Mouse (Mus musculus): ENCODE measurements at regions not wholly inside any gene's neighbourhood (a gene's known extent, or its start where the extent isn't known, plus 50 kb on each side); places are given as distances from the start of the nearest gene placed in this dataset.

DNA sequence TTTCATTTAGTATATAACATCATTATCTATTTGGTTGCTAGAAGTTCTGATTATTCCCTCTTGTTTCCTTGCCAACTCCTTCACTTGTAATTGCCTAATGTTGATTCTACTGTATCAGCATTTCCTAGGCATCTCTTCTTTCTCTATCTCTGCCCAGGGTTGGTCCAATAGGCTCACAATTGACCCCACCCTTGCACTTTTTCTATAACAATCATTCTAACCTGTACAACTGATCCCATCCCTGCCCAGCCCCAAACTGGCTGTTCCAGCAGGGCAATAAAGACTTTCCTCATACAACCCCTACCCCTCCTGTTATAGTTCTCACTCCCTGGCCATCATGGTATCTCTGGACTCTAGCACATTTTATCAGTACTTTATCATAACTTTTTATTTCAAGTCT, 104.3 kb downstream of the Ccdc71l start:
- Histone ChIP-seq H3K27me3 (ENCODE audit: control insufficient read depth, insufficient read depth, low read depth, low read length) (no peaks in the 10 kb centered on the region), H3K9me3 (replicated peaks; ENCODE audit: control insufficient read depth, low read length, poor library complexity, severe bottlenecking) (no peaks in the 10 kb centered on the region), H3K27ac (ENCODE audit: low read length) (no peak overlapping the region), H3K4me3 (ENCODE audit: low read depth, low read length) (no peak overlapping the region), H3K9ac (ENCODE audit: low read depth, low read length) (no peak overlapping the region), H3K4me1 (ENCODE audit: control insufficient read depth, insufficient read depth, low read length) (no peaks in the 10 kb centered on the region), H3K36me3 (ENCODE audit: control insufficient read depth, insufficient read depth, low read length) (no peaks in the 10 kb centered on the region), H3K4me2 (ENCODE audit: low read length) (no peak overlapping the region)
- no peak for ATAC-seq

GRCm38 (mm10) chr12:32486246-32486645, 107.7 kb downstream of the Ccdc71l start:
- no peak overlapping the region for H3K4me2 ChIP-seq (ENCODE audit: low read length)
- no peaks in the 10 kb centered on the region for H3K27me3 ChIP-seq (ENCODE audit: control insufficient read depth, insufficient read depth, low read depth, low read length)
- no peak overlapping the region for H3K27ac ChIP-seq (ENCODE audit: low read length)
- no peaks in the 10 kb centered on the region for H3K9me3 ChIP-seq (replicated peaks; ENCODE audit: control insufficient read depth, low read length, poor library complexity, severe bottlenecking)
- ATAC-seq, result no peak
- H3K36me3 ChIP-seq (ENCODE audit: control insufficient read depth, insufficient read depth, low read length), result no peaks in the 10 kb centered on the region
- no peak overlapping the region for H3K9ac ChIP-seq (ENCODE audit: low read depth, low read length)
- H3K4me1 ChIP-seq (ENCODE audit: control insufficient read depth, insufficient read depth, low read length), result peaks cover 2% of the 10 kb centered on the region; the same call in 1 of the 2 replicates
- H3K4me3 ChIP-seq (ENCODE audit: low read depth, low read length), result no peak overlapping the region
- 69% methylated on average over 4 of the region's 4 CpGs for WGBS

DNA sequence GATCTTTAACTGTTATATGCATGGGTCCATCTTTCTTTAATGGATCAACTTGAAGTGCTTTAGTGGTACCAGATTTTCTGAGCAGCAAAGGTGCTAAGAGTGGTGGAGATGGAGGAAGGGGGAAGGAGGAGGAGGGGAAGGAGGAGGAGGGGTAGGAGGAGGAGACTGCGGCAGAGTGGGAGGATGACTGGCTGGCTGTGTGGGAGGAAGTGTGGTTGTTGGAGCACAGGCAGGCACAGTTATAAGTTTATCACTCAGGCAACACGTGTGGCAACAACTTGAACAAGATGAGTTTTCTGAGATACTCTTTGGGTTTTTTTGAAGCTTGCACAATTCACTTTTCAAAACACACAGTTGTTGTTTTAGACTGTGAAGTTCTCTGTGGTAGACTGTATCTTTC, 108.2 kb downstream of the Ccdc71l start:
- H3K27me3 ChIP-seq (ENCODE audit: control insufficient read depth, insufficient read depth, low read depth, low read length), result no peaks in the 10 kb centered on the region
- no peaks in the 10 kb centered on the region for H3K9me3 ChIP-seq (replicated peaks; ENCODE audit: control insufficient read depth, low read length, poor library complexity, severe bottlenecking)
- H3K4me1 ChIP-seq (ENCODE audit: control insufficient read depth, insufficient read depth, low read length), result peaks cover 2% of the 10 kb centered on the region; the same call in 1 of the 2 replicates
- no peak overlapping the region for H3K4me3 ChIP-seq (ENCODE audit: low read depth, low read length)
- H3K4me2 ChIP-seq (ENCODE audit: low read length), result no peak overlapping the region
- no peak overlapping the region for H3K27ac ChIP-seq (ENCODE audit: low read length)
- H3K36me3 ChIP-seq (ENCODE audit: control insufficient read depth, insufficient read depth, low read length), result no peaks in the 10 kb centered on the region
- ATAC-seq, result no peak
- WGBS, result 54% methylated on average over 2 of the region's 2 CpGs
- no peak overlapping the region for H3K9ac ChIP-seq (ENCODE audit: low read depth, low read length)

GRCm38 (mm10) chr12:32487883-32488577, 109.5 kb downstream of the Ccdc71l start:
- Histone ChIP-seq H3K4me3 (ENCODE audit: low read depth, low read length) (no peak overlapping the region), H3K36me3 (ENCODE audit: control insufficient read depth, insufficient read depth, low read length) (no peaks in the 10 kb centered on the region), H3K27ac (ENCODE audit: low read length) (no peak overlapping the region), H3K27me3 (ENCODE audit: control insufficient read depth, insufficient read depth, low read depth, low read length) (no peaks in the 10 kb centered on the region), H3K9me3 (replicated peaks; ENCODE audit: control insufficient read depth, low read length, poor library complexity, severe bottlenecking) (no peaks in the 10 kb centered on the region), H3K9ac (ENCODE audit: low read depth, low read length) (no peak overlapping the region), H3K4me1 (ENCODE audit: control insufficient read depth, insufficient read depth, low read length) (peaks cover 2% of the 10 kb centered on the region; the same call in 1 of the 2 replicates), H3K4me2 (ENCODE audit: low read length) (no peak overlapping the region)
- no peak for ATAC-seq
- WGBS, result 75% methylated on average over 3 of the region's 3 CpGs

DNA sequence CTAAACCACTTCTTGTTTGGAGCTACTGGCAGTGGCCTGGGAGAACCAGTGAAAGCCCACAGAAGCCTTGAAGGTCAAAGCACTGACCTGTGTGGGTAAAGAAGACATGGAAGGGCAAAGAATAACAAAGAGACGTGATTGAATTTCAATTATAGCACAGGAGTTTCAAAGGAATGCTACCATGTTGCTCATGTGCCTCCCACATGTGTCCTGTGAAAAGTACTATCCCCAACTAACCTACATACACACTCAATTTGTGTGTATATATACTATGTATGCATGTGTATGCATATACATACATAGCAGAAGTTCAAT, 110.0 kb downstream of the Ccdc71l start:
- Histone ChIP-seq H3K9ac (ENCODE audit: low read depth, low read length) (no peak overlapping the region), H3K36me3 (ENCODE audit: control insufficient read depth, insufficient read depth, low read length) (no peaks in the 10 kb centered on the region), H3K4me2 (ENCODE audit: low read length) (no peak overlapping the region), H3K4me3 (ENCODE audit: low read depth, low read length) (no peak overlapping the region), H3K9me3 (replicated peaks; ENCODE audit: control insufficient read depth, low read length, poor library complexity, severe bottlenecking) (no peaks in the 10 kb centered on the region), H3K27me3 (ENCODE audit: control insufficient read depth, insufficient read depth, low read depth, low read length) (no peaks in the 10 kb centered on the region), H3K4me1 (ENCODE audit: control insufficient read depth, insufficient read depth, low read length) (peaks cover 2% of the 10 kb centered on the region; the same call in 1 of the 2 replicates), H3K27ac (ENCODE audit: low read length) (no peak overlapping the region)
- WGBS, result 70% methylated on average over 1 of the region's 1 CpGs
- no peak for ATAC-seq

GRCm38 (mm10) chr12:32489415-32490139, 111.1 kb downstream of the Ccdc71l start:
- peak; percentile 97 for ATAC-seq

GRCm38 (mm10) chr12:32504196-32504595, 125.7 kb downstream of the Ccdc71l start:
- H3K9me3 ChIP-seq (replicated peaks; ENCODE audit: control insufficient read depth, low read length, poor library complexity, severe bottlenecking), result no peaks in the 10 kb centered on the region
- H3K4me2 ChIP-seq (ENCODE audit: low read length), result no peak overlapping the region
- no peak for ATAC-seq
- 64% methylated on average over 3 of the region's 3 CpGs for WGBS
- H3K9ac ChIP-seq (ENCODE audit: low read depth, low read length), result no peak overlapping the region
- H3K27me3 ChIP-seq (ENCODE audit: control insufficient read depth, insufficient read depth, low read depth, low read length), result no peaks in the 10 kb centered on the region
- no peaks in the 10 kb centered on the region for H3K4me1 ChIP-seq (ENCODE audit: control insufficient read depth, insufficient read depth, low read length)
- H3K4me3 ChIP-seq (ENCODE audit: low read depth, low read length), result no peak overlapping the region
- no peak overlapping the region for H3K27ac ChIP-seq (ENCODE audit: low read length)
- H3K36me3 ChIP-seq (ENCODE audit: control insufficient read depth, insufficient read depth, low read length), result no peaks in the 10 kb centered on the region

More at GRCm38 (mm10) chr12:32489415-32490139, 111.1 kb downstream of the Ccdc71l start:
- no peaks in the 10 kb centered on the region for H3K9me3 ChIP-seq (replicated peaks; ENCODE audit: control insufficient read depth, low read length, poor library complexity, severe bottlenecking)
- H3K27ac ChIP-seq (ENCODE audit: low read length), result no peak overlapping the region
- H3K9ac ChIP-seq (ENCODE audit: low read depth, low read length), result no peak overlapping the region
- no peaks in the 10 kb centered on the region for H3K36me3 ChIP-seq (ENCODE audit: control insufficient read depth, insufficient read depth, low read length)
- H3K4me2 ChIP-seq (ENCODE audit: low read length), result peak overlapping the region; percentile 26
- H3K4me3 ChIP-seq (ENCODE audit: low read depth, low read length), result no peak overlapping the region
- no peaks in the 10 kb centered on the region for H3K27me3 ChIP-seq (ENCODE audit: control insufficient read depth, insufficient read depth, low read depth, low read length)
- peaks cover 2% of the 10 kb centered on the region; the same call in 1 of the 2 replicates for H3K4me1 ChIP-seq (ENCODE audit: control insufficient read depth, insufficient read depth, low read length)

DNA sequence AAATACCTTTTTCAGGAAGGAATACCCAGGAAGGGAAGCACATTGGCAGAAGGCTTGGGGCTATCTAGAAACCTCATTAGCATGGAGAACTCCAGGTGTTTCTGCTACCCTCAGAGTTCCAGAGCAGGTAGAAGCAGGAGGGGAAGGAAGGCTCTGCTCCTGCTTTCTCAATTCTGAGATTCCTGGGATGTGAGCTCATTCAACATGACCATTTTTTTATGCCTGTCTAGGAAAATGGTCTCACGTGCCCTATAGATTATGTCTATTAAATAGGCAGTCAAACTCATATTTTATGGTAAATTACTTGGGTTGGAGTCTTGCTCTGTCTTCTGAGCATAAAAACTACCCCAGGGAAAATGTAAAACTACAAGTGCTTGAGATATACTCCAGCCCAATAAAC, 130.2 kb downstream of the Ccdc71l start:
- H3K27me3 ChIP-seq (ENCODE audit: control insufficient read depth, insufficient read depth, low read depth, low read length), result no peaks in the 10 kb centered on the region
- H3K4me2 ChIP-seq (ENCODE audit: low read length), result no peak overlapping the region
- H3K9me3 ChIP-seq (replicated peaks; ENCODE audit: control insufficient read depth, low read length, poor library complexity, severe bottlenecking), result no peaks in the 10 kb centered on the region
- H3K4me1 ChIP-seq (ENCODE audit: control insufficient read depth, insufficient read depth, low read length), result no peaks in the 10 kb centered on the region
- H3K9ac ChIP-seq (ENCODE audit: low read depth, low read length), result no peak overlapping the region
- H3K36me3 ChIP-seq (ENCODE audit: control insufficient read depth, insufficient read depth, low read length), result no peaks in the 10 kb centered on the region
- 86% methylated on average over 1 of the region's 1 CpGs for WGBS
- no peak overlapping the region for H3K4me3 ChIP-seq (ENCODE audit: low read depth, low read length)
- ATAC-seq, result no peak
- H3K27ac ChIP-seq (ENCODE audit: low read length), result no peak overlapping the region

- no peak overlapping the region for H3K27ac ChIP-seq (ENCODE audit: low read length)
- no peak overlapping the region for H3K4me2 ChIP-seq (ENCODE audit: low read length)
- no peaks in the 10 kb centered on the region for H3K4me1 ChIP-seq (ENCODE audit: control insufficient read depth, insufficient read depth, low read length)
- 86% methylated on average over 1 of the region's 1 CpGs for WGBS
- no peak overlapping the region for H3K4me3 ChIP-seq (ENCODE audit: low read depth, low read length)
- H3K27me3 ChIP-seq (ENCODE audit: control insufficient read depth, insufficient read depth, low read depth, low read length), result no peaks in the 10 kb centered on the region
- H3K36me3 ChIP-seq (ENCODE audit: control insufficient read depth, insufficient read depth, low read length), result no peaks in the 10 kb centered on the region
- no peaks in the 10 kb centered on the region for H3K9me3 ChIP-seq (replicated peaks; ENCODE audit: control insufficient read depth, low read length, poor library complexity, severe bottlenecking)
- ATAC-seq, result no peak
- H3K9ac ChIP-seq (ENCODE audit: low read depth, low read length), result no peak overlapping the region
These were observed 147.1 kb downstream of the Ccdc71l start for GRCm38 (mm10) chr12:32525586-32525985.

Measured in midbrain, embryonic 16.5 days (tissue).